Mouse (Mus musculus) liver, adult 2 months (tissue): ENCODE data around the gene Klhl42. TPM values are rescaled to one million over a fixed set of nuclear protein-coding genes. Genes with fewer than 3 reads are reported as not detected.
A peak's percentile ranks its signal among the peaks of the same experiment; 100 is the strongest.

Experiments
- DNase-seq: peaks from one replicate; pipeline ENCODE4 v3.0.0-alpha.2; 2011; ENCODE audit warnings: low read depth, low spot score; ENCODE audit errors: extremely low read depth
- H3K27ac ChIP-seq: fragments of 200-500 bp; replicated peaks from 2 replicates; pipeline ENCODE4 v1.5.1; 2012; ENCODE audit warnings: low read depth, mild to moderate bottlenecking, control low read depth, inconsistent platforms, low read length; ENCODE audit not compliant: insufficient read depth
- H3K27me3 ChIP-seq: fragments of 200-500 bp; 2 replicates; pipeline ENCODE4 v1.6.1; 2012; ENCODE audit warnings: mild to moderate bottlenecking, moderate library complexity, low read length, inconsistent platforms; ENCODE audit not compliant: control insufficient read depth, insufficient read depth
- H3K36me3 ChIP-seq: fragments of 200-500 bp; 2 replicates; pipeline ENCODE4 v1.6.1; 2012; ENCODE audit warnings: low read length, inconsistent platforms; ENCODE audit not compliant: control insufficient read depth, insufficient read depth
- H3K4me1 ChIP-seq: fragments of 200-500 bp; 2 replicates; pipeline ENCODE4 v1.6.1; 2011; ENCODE audit warnings: low read length; ENCODE audit not compliant: control insufficient read depth, insufficient read depth
- H3K4me3 ChIP-seq: fragments of 200-500 bp; 2 replicates; pipeline ENCODE4 v1.5.1; 2011; ENCODE audit warnings: low read depth, mild to moderate bottlenecking, control low read depth, low read length, moderate library complexity; ENCODE audit not compliant: insufficient read depth
- H3K79me2 ChIP-seq: fragments of 200-500 bp; 2 replicates; pipeline ENCODE4 v1.6.1; 2012; ENCODE audit warnings: inconsistent platforms, mild to moderate bottlenecking, low read length, moderate library complexity; ENCODE audit not compliant: control insufficient read depth, insufficient read depth
- H3K9ac ChIP-seq: fragments of 200-500 bp; 2 replicates; pipeline ENCODE4 v1.6.1; 2012; ENCODE audit warnings: low read depth, mild to moderate bottlenecking, control low read depth, inconsistent platforms, low read length
- CTCF ChIP-seq: fragments of 200-500 bp; IDR thresholded peaks from 2 replicates; pipeline ENCODE4 v1.5.1; 2011; ENCODE audit warnings: low read depth, low read length, control low read depth
- POLR2A ChIP-seq: fragments of 200-500 bp; IDR thresholded peaks from 2 replicates; pipeline ENCODE4 v1.6.1; 2011; ENCODE audit warnings: low read length, control low read depth; ENCODE audit not compliant: insufficient read depth; ENCODE audit errors: extremely low read depth
- WGBS: fragments of 180-500 bp; shearing (Covaris S2); methylation state at CpG from one replicate; pipeline ENCODE4 v1.1.7; 2018; 5-methylcytosine and 5-hydroxymethylcytosine counted together
- polyA plus RNA-seq: library from polyadenylated mRNA; depleted of rRNA; stranded (reverse); fragments of >200 nt; gene quantifications from 2 replicates; pipeline ENCODE4 v1.2.3, GENCODE M21; 2012
- total RNA-seq: library from RNA; depleted of rRNA; stranded (reverse); fragments of >200 nt; gene quantifications from 2 replicates; pipeline ENCODE4 v1.2.3, GENCODE M21; 2014

Klhl42 gene
- total and polyA plus RNA-seq, 2 experiments = 6.9 to 8.8 TPM

DNA sequence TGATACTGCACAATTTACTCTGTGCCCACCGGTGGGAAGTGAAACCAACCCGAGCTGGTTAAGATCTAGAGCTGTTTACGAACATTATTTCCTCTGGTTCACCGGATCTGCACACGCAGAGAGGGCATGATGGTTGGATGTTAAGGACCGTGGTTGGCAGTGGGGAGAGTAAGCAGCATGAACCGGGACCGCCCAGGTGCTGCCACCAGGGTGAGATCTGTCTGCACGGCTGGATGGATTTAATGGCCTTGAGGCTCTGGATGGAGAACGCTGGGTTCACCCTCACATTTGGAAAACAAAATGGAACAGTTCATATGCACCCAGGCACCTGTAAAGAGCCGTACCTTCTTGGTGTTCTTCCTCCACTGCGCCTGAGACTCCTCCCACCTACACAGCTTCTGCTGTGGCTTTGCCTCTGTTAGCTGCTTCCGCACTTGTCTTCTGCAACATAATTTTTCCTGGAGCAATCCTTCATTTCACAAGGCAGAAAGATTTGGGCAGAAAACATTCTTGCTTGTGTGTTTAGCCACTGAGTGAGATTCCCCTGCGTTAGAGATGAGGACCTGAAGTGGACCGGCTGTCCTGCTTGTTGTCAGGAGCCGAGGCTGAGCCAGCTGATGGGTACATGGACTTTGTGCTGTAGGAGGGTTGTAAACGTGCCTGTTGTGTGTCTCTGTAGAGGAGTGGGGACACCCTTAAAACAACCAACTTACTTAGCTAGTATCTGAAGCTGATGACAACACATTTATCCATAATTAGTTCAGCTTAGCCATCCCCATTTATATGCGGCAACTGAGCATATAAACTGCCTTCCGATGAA is 8.5 kb downstream of the Klhl42 start:
- TF ChIP-seq POLR2A = no peak
- no peak for TF ChIP-seq CTCF

DNA sequence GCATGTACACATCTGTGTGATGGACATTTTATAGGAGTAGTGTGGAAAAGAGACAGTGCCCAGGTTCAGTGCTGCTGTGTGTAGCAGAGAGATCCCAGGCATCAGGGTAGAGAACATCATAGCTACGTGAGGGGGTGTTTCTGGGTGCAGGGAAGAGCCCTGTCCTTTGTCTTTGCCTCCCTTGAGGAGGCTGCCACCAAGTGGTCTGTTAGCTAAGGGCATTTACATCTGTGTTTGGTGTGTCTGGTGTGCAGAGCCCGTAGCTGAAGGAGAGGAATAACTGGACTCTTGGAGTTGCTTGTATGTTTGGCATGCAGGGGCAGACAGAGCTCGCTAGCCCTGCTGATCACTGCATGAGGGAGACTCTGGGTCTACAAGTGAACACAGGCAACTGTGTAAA is 11.1 kb downstream of the Klhl42 start:
- Histone ChIP-seq H3K4me3 (no peak overlapping the region), H3K27me3 (no peaks in the 10 kb centered on the region), H3K27ac (no peak overlapping the region), H3K4me1 (no peaks in the 10 kb centered on the region), H3K9ac (no peak overlapping the region), H3K79me2 (peaks cover 2% of the 10 kb centered on the region; the same call in 1 of the 2 replicates), H3K36me3 (no peaks in the 10 kb centered on the region; the same call in 1 of the 2 replicates)
- no peak for DNase-seq
- WGBS = 91% methylated on average over 3 of the region's 3 CpGs
- no peak for TF ChIP-seq CTCF
- no peak for TF ChIP-seq POLR2A

More for the DNA sequence above, 8.5 kb downstream of the Klhl42 start:
- WGBS = 67% methylated on average over 19 of the region's 19 CpGs
- no peak overlapping the region for H3K9ac ChIP-seq
- H3K27me3 ChIP-seq = no peaks in the 10 kb centered on the region
- no peaks in the 10 kb centered on the region for H3K4me1 ChIP-seq
- peak; percentile 57 for DNase-seq
- H3K27ac ChIP-seq = no peak overlapping the region
- peaks cover 4% of the 10 kb centered on the region; the same call in 1 of the 2 replicates for H3K79me2 ChIP-seq
- H3K36me3 ChIP-seq = no peaks in the 10 kb centered on the region; the same call in 1 of the 2 replicates
- no peak overlapping the region for H3K4me3 ChIP-seq

GRCm38 (mm10) chr6:147105529-147105928 is 14.3 kb downstream of the Klhl42 start:
- Histone ChIP-seq H3K27me3 (no peaks in the 10 kb centered on the region), H3K4me1 (no peaks in the 10 kb centered on the region), H3K79me2 (no peaks in the 10 kb centered on the region; the same call in 1 of the 2 replicates), H3K4me3 (no peak overlapping the region), H3K9ac (no peak overlapping the region), H3K36me3 (peaks cover 13% of the 10 kb centered on the region; the same call in 1 of the 2 replicates), H3K27ac (no peak overlapping the region)
- TF ChIP-seq CTCF (no peak), POLR2A (no peak)
- 96% methylated on average over 1 of the region's 1 CpGs for WGBS
- no peak for DNase-seq

DNA sequence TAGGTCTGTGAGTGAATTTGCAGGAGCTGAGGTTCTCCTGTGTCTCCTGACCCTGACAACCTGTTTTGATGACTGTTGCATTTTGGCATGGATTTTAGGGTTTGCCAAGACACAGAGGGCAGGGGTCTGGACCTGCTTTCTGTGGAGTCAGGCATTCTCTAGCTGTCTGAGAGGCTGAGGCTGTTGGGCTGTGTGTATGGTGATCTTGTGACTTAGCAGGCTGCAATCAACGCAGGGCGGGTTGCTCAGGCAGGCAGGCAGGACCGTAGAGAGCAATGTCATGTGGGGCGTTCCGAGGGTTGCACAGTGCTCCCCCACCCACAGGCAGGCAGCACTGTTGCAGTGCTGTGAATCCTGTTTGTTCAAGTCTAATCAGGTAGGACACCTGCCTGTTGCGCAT is 15.5 kb downstream of the Klhl42 start:
- no peaks in the 10 kb centered on the region; the same call in 1 of the 2 replicates for H3K79me2 ChIP-seq
- no peaks in the 10 kb centered on the region for H3K27me3 ChIP-seq
- H3K4me1 ChIP-seq = no peaks in the 10 kb centered on the region
- no peak overlapping the region for H3K4me3 ChIP-seq
- no peak overlapping the region for H3K27ac ChIP-seq
- 94% methylated on average over 6 of the region's 6 CpGs for WGBS
- H3K36me3 ChIP-seq = peaks cover 13% of the 10 kb centered on the region; the same call in 1 of the 2 replicates
- H3K9ac ChIP-seq = no peak overlapping the region
- no peak for TF ChIP-seq POLR2A
- TF ChIP-seq CTCF = no peak
- no peak for DNase-seq

DNA sequence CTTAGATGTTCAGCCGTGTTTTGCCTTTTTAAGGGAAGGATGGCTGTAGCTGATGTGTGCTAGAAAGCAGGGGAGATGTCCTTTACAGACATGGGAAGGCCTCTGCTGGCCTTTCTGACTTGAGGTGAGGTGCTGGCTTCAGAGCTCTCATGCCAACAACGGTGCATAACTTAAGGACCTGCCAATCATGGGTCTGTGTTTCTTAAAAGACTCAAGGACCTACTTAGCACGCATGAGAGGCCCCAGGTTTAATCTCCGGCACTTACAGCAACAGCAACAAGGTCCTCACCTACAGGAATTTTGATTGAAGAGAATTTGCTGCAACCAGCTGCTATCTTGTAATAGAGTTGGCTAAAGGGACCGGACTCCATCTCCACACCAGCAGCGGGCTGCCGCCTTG is 18.1 kb downstream of the Klhl42 start:
- no peak for DNase-seq
- WGBS = 94% methylated on average over 7 of the region's 7 CpGs
- Histone ChIP-seq H3K79me2 (no peaks in the 10 kb centered on the region), H3K4me3 (no peak overlapping the region), H3K27me3 (no peaks in the 10 kb centered on the region), H3K9ac (no peak overlapping the region), H3K4me1 (no peaks in the 10 kb centered on the region), H3K36me3 (peaks cover 13% of the 10 kb centered on the region; the same call in 1 of the 2 replicates), H3K27ac (no peak overlapping the region)
- TF ChIP-seq CTCF (no peak), POLR2A (no peak)

GRCm38 (mm10) chr6:147116579-147116978 is 25.4 kb downstream of the Klhl42 start:
- no peak for TF ChIP-seq POLR2A
- peak; percentile 64 for TF ChIP-seq CTCF
- H3K9ac ChIP-seq = no peak overlapping the region
- WGBS = 9% methylated on average over 10 of the region's 10 CpGs
- no peaks in the 10 kb centered on the region for H3K4me1 ChIP-seq
- no peaks in the 10 kb centered on the region; the same call in 1 of the 2 replicates for H3K36me3 ChIP-seq
- H3K4me3 ChIP-seq = no peak overlapping the region
- DNase-seq = peak; percentile 52
- H3K27me3 ChIP-seq = no peaks in the 10 kb centered on the region
- H3K27ac ChIP-seq = no peak overlapping the region
- H3K79me2 ChIP-seq = no peaks in the 10 kb centered on the region
